Comparison of ENCODE assay signal across 31 mouse cellular contexts in the genomic region with DNA sequence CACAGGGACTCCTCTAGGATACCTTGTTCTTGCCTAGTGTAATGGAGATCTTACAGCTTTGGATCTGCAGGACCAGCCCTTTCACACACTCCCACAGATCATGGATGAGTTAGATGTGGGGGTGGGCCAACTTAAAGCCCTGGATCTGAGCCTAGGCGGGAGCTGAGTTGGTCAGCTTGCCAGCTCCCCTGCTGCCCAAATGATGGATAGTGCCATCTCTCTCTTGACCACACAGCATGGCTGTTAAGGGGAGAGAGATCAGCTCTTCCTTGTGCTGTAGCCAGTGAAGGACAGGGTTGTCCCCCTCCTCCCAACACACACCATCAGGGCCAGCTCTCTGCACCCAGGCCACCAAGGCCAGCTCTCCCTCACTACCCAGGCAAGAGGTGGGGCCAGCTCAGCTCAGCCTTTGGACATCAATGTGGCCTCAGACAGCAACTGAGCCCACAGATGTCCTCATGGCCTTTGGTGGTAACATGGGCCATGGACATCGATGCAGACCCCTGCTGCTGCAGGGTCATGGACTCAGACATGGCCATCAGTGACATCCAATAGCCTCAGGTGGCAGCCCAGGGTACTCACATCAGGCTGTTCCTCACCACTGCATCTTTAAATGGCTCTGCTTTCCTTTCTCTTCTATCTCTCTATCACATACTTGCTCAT. TPM values are rescaled to one million over a fixed set of nuclear protein-coding genes. Genes with fewer than 3 reads are reported as not detected.
DNase-seq lines count a peak whose midpoint lies in the region; ATAC-seq lines count a peak whose summit lies in the region.
"Had no signal": no experiment of that assay in that cellular context is flagged by ENCODE, and none has a peak within 500 bp of the region (broad histone marks: within the 10 kb centered on the region; RNA-seq: fewer than 3 reads in every experiment).

No protein-coding gene starts in this region.

- H3K27me3 ChIP-seq in liver, embryonic 12.5 days (replicated peaks) = peaks cover 17% of the 10 kb centered on the region
- 0 out of 2 replicates have a peak, but pooled peaks cover 2% of the 10 kb centered on the region for H3K27me3 ChIP-seq in liver, embryonic 11.5 days (replicated peaks; ENCODE audit: control insufficient read depth, insufficient read depth, low read length)
- H3K27me3 ChIP-seq: neural tube, embryonic 12.5 days had no signal

- DNase-seq in frontal cortex, postnatal 25 days (ENCODE audit: low spot score in 2 of 2) = no peak
- no peak for DNase-seq in liver, embryonic 11.5 days (ENCODE audit: low spot score)
- peak; percentile 47 for DNase-seq in adrenal gland, postnatal 10 days
- peak; percentile 61 to 63 for DNase-seq in adrenal gland, postnatal 36 days
- DNase-seq in layer of hippocampus, adult 18-20 months (ENCODE audit: low spot score in 2 of 2) = no peak
- DNase-seq: cerebellum, adult 11 months; cerebellum, postnatal 25 days; gastrocnemius, postnatal 36 days; heart, adult 2 months; kidney, adult 2 months; liver, embryonic 13.5 days; lung, adult 18-20 months; lung, postnatal 4 days; right cerebral cortex, adult 18-20 months; right cerebral cortex, postnatal 4 days; thymus, postnatal 14 days had no signal

- H3K4me3 ChIP-seq in liver, embryonic 12.5 days = no peak overlapping the region
- H3K4me3 ChIP-seq in liver, embryonic 11.5 days (ENCODE audit: low read depth, low read length) = no peak overlapping the region
- H3K4me3 ChIP-seq: embryonic facial prominence, embryonic 10.5 days; embryonic facial prominence, embryonic 15.5 days; forebrain, embryonic 13.5 days; heart, adult 2 months; intestine, embryonic 15.5 days; left cerebral cortex, adult 2 months; limb, embryonic 13.5 days; liver, embryonic 13.5 days; megakaryocyte, embryonic 14.5 days; midbrain, embryonic 12.5 days; myocyte; neural tube, embryonic 12.5 days had no signal

- H3K36me3 ChIP-seq in liver, embryonic 12.5 days = no peaks in the 10 kb centered on the region
- no peaks in the 10 kb centered on the region for H3K36me3 ChIP-seq in liver, embryonic 11.5 days (ENCODE audit: control insufficient read depth, insufficient read depth, low read length)
- H3K36me3 ChIP-seq: embryonic facial prominence, embryonic 10.5 days; embryonic facial prominence, embryonic 15.5 days; intestine, embryonic 15.5 days; limb, embryonic 13.5 days; liver, embryonic 13.5 days; midbrain, embryonic 12.5 days; neural tube, embryonic 12.5 days had no signal

- no peak overlapping the region for H3K27ac ChIP-seq in liver, embryonic 12.5 days
- no peak overlapping the region for H3K27ac ChIP-seq in liver, embryonic 11.5 days (ENCODE audit: low read depth, low read length)
- H3K27ac ChIP-seq: embryonic facial prominence, embryonic 10.5 days; embryonic facial prominence, embryonic 15.5 days; forebrain, embryonic 13.5 days; heart, adult 2 months; intestine, embryonic 15.5 days; left cerebral cortex, adult 2 months; limb, embryonic 13.5 days; liver, embryonic 13.5 days; midbrain, embryonic 12.5 days; neural tube, embryonic 12.5 days had no signal

- H3K4me1 ChIP-seq in liver, embryonic 12.5 days = peaks cover 11% of the 10 kb centered on the region
- peaks cover 8% of the 10 kb centered on the region for H3K4me1 ChIP-seq in liver, embryonic 11.5 days (replicated peaks; ENCODE audit: control insufficient read depth, insufficient read depth, low read length)
- H3K4me1 ChIP-seq: embryonic facial prominence, embryonic 15.5 days; intestine, embryonic 15.5 days; limb, embryonic 13.5 days; neural tube, embryonic 12.5 days had no signal

- peak; percentile 82; the same call in 1 of the 2 replicates for ATAC-seq in frontal cortex, adult (ENCODE audit: low TSS enrichment)
- 0 out of 2 replicates have a peak, but pooled peaks have one; percentile 13 for ATAC-seq in liver, embryonic 12.5 days
- no peak for ATAC-seq in liver, embryonic 11.5 days (replicated peaks; ENCODE audit: low FRiP score)
- ATAC-seq: activated CD4-positive, CD25-positive, alpha-beta regulatory T cell, adult 4 months; forebrain, embryonic 13.5 days; hindbrain, embryonic 16.5 days; intestine, embryonic 15.5 days; lung, postnatal 0 days had no signal

- no peak overlapping the region for H3K9ac ChIP-seq in liver, embryonic 12.5 days
- H3K9ac ChIP-seq in liver, embryonic 11.5 days (ENCODE audit: low read depth, low read length) = no peak overlapping the region
- H3K9ac ChIP-seq: embryonic facial prominence, embryonic 15.5 days; forebrain, embryonic 13.5 days; intestine, embryonic 15.5 days; limb, embryonic 13.5 days; liver, embryonic 13.5 days; midbrain, embryonic 12.5 days; neural tube, embryonic 12.5 days had no signal

- no peak overlapping the region for H3K4me2 ChIP-seq in liver, embryonic 12.5 days
- H3K4me2 ChIP-seq in liver, embryonic 11.5 days = no peak overlapping the region
- H3K4me2 ChIP-seq: embryonic facial prominence, embryonic 15.5 days; forebrain, embryonic 13.5 days; intestine, embryonic 15.5 days; limb, embryonic 13.5 days; liver, embryonic 13.5 days; midbrain, embryonic 12.5 days; neural tube, embryonic 12.5 days had no signal

- WGBS in liver, embryonic 12.5 days (ENCODE audit: insufficient replicate concordance) = 74% methylated on average over 2 of the region's 2 CpGs
- WGBS in liver, embryonic 11.5 days = 73% methylated on average over 2 of the region's 2 CpGs

- H3K9me3 ChIP-seq in liver, embryonic 12.5 days (replicated peaks) = no peaks in the 10 kb centered on the region
- no peaks in the 10 kb centered on the region for H3K9me3 ChIP-seq in liver, embryonic 11.5 days (ENCODE audit: control insufficient read depth, low read length)
- H3K9me3 ChIP-seq: embryonic facial prominence, embryonic 10.5 days; embryonic facial prominence, embryonic 15.5 days; forebrain, embryonic 13.5 days; intestine, embryonic 15.5 days; limb, embryonic 13.5 days; liver, embryonic 13.5 days; megakaryocyte, embryonic 14.5 days; midbrain, embryonic 12.5 days; neural tube, embryonic 12.5 days had no signal

RNA-seq across cellular contexts. Expression of gene Sec61a1, which starts 21.5 kb away (rescaled TPM):
- 154 and 156 TPM in 2 replicates for polyA plus RNA-seq in liver, embryonic 12.5 days (2016; fragmentation: Nextera tagmentation; extraction: Ambion mirVana)
- polyA plus RNA-seq in liver, embryonic 11.5 days (2014; fragmentation: Nextera tagmentation; extraction: Ambion mirVana) = 214 and 233 TPM in 2 replicates
- total RNA-seq in adrenal gland, postnatal 10 days (2021) = 100 to 1,000 TPM; 150 to 180 TPM
- total RNA-seq in adrenal gland, postnatal 36 days (2021) = 100 to 1,000 TPM; 214 to 229 TPM
- 10 to 100 TPM; 79.5 to 80.1 TPM for total RNA-seq in layer of hippocampus, adult 18-20 months (2021)

Comparison
In these comparisons a context has a peak if more than half of its experiments do, and no peak if none do; other contexts are left out.
1. DNase-seq: peak in adrenal gland, postnatal 10 days (single experiment) and adrenal gland, postnatal 36 days (2 of 2); none in frontal cortex, postnatal 25 days (0 of 2), liver, embryonic 11.5 days (single experiment) and layer of hippocampus, adult 18-20 months (0 of 2).